Mouse (Mus musculus) left cerebral cortex, postnatal 25 days (tissue): Measurements from ENCODE around the gene Aldh3b1. TPM values are rescaled to one million over a fixed set of nuclear protein-coding genes. Genes with fewer than 3 reads are reported as not detected.
"Not testable (repeated sequence)": the region's sequence is repeated elsewhere in the genome, so short reads cannot be mapped to it uniquely, and the experiment has no call there.

Experiments
- DNase-seq, 2 experiments: peaks; one replicate each; pipeline ENCODE4 v3.0.0; 2022; ENCODE audit warnings: low spot score in 2 of 2, mixed read lengths in 1 of 2
- intact Hi-C: fragments of 180-260 bp; cut with DNase I; formaldehyde crosslinking; loops from one replicate; pipeline ENCODE4 v1.15.1; 2025
- total RNA-seq, 2 experiments: library from RNA; stranded (reverse); gene quantifications; 2 replicates each; pipeline ENCODE4 v1.2.3; 2021

Gene Aldh3b1
- 1 to 10 TPM; 2.2 to 2.4 TPM for total RNA-seq

- intact Hi-C loops, result no loop called here
- DNase-seq, result peak; percentile 53 to 64
Measured at GRCm38 (mm10) chr19:3929211-3929941, at the start of gene Aldh3b1. TSS of gene Aldh3b1 (minus strand) at chr19:3929808.

- intact Hi-C loops, result no loop called here
- DNase-seq, result no peak
Measured at GRCm38 (mm10) chr19:3975866-3976265, 46.3 kb upstream of the Aldh3b1 start.

- DNase-seq, intact Hi-C loops: not testable (repeated sequence)
Measured at GRCm38 (mm10) chr19:3974608-3975007, 45.0 kb upstream of the Aldh3b1 start.

GRCm38 (mm10) chr19:3972229-3972628, 42.6 kb upstream of the Aldh3b1 start, which contains the start of gene Aldh3b2:
TSS of gene Aldh3b2 (plus strand) at chr19:3972328.
- DNase-seq, result no peak
- intact Hi-C loops, result no loop called here

GRCm38 (mm10) chr19:3967258-3967657, 37.6 kb upstream of the Aldh3b1 start:
- intact Hi-C loops, result no loop called here
- DNase-seq, result no peak

GRCm38 (mm10) chr19:3966330-3967075, 36.9 kb upstream of the Aldh3b1 start:
- intact Hi-C loops, result no loop called here
- peak in 1 of 2 experiments; percentile 49 for DNase-seq

- intact Hi-C loops, result no loop called here
- no peak for DNase-seq
Measured at GRCm38 (mm10) chr19:3964030-3964429, 34.4 kb upstream of the Aldh3b1 start.

GRCm38 (mm10) chr19:3962469-3962868, 32.9 kb upstream of the Aldh3b1 start:
- DNase-seq, result no peak
- intact Hi-C loops, result no loop called here

GRCm38 (mm10) chr19:3961805-3962204, 32.2 kb upstream of the Aldh3b1 start:
- DNase-seq, intact Hi-C loops: not testable (repeated sequence)

GRCm38 (mm10) chr19:3960211-3960610, 30.6 kb upstream of the Aldh3b1 start:
- intact Hi-C loops, result no loop called here
- DNase-seq, result no peak

GRCm38 (mm10) chr19:3959030-3959429, 29.4 kb upstream of the Aldh3b1 start:
- intact Hi-C loops, result no loop called here
- DNase-seq, result no peak

- no peak for DNase-seq
- intact Hi-C loops, result no loop called here
Measured at GRCm38 (mm10) chr19:3958470-3958869, 28.9 kb upstream of the Aldh3b1 start, which contains the start of gene Aldh3b3. TSS of gene Aldh3b3 (plus strand) at chr19:3958645.

- intact Hi-C loops, DNase-seq: not testable (repeated sequence)
Measured at GRCm38 (mm10) chr19:3957296-3958036, 27.9 kb upstream of the Aldh3b1 start.

- intact Hi-C loops, result no loop called here
- no peak for DNase-seq
Measured at GRCm38 (mm10) chr19:3955804-3956203, 26.2 kb upstream of the Aldh3b1 start.

- intact Hi-C loops, result no loop called here
- no peak for DNase-seq
Measured at GRCm38 (mm10) chr19:3955033-3955432, 25.4 kb upstream of the Aldh3b1 start.

- intact Hi-C loops, result no loop called here
- no peak for DNase-seq
Measured at GRCm38 (mm10) chr19:3952099-3952498, 22.5 kb upstream of the Aldh3b1 start.

GRCm38 (mm10) chr19:3951461-3951860, 21.9 kb upstream of the Aldh3b1 start:
- intact Hi-C loops, result no loop called here
- DNase-seq, result no peak

GRCm38 (mm10) chr19:3950331-3950730, 20.7 kb upstream of the Aldh3b1 start:
- intact Hi-C loops, result no loop called here
- no peak for DNase-seq

GRCm38 (mm10) chr19:3948546-3948945, 18.9 kb upstream of the Aldh3b1 start:
- DNase-seq, result no peak
- intact Hi-C loops, result loop anchor here (5.0 kb wide), 1 partner anchor 284 kb away; the partner anchor contains the start of gene Pold4

- no peak for DNase-seq
- intact Hi-C loops, result loop anchor here (5.0 kb wide), 1 partner anchor 284 kb away; the partner anchor contains the start of gene Pold4
Measured at GRCm38 (mm10) chr19:3947813-3948212, 18.2 kb upstream of the Aldh3b1 start.
